Mouse (Mus musculus) neural tube, embryonic 12.5 days (tissue): ENCODE results near the gene Trim60. TPM values are rescaled to one million over a fixed set of nuclear protein-coding genes. Genes with fewer than 3 reads are reported as not detected.

Experiments
- ATAC-seq: fragments of 200-750 bp; cut with Nextera tagmentation; 2 replicates; pipeline ENCODE4 v1.8.0; 2017; ENCODE audit warnings: low read depth, mild to moderate bottlenecking, moderate TSS enrichment, moderate library complexity; ENCODE audit not compliant: low FRiP score
- H3K27ac ChIP-seq: fragments of 300-500 bp; sonication (generic); 2 replicates; pipeline ENCODE4 v1.5.1; 2016
- H3K27me3 ChIP-seq: fragments of 300-500 bp; sonication (generic); replicated peaks from 2 replicates; pipeline ENCODE4 v1.6.1; 2016; ENCODE audit warnings: mild to moderate bottlenecking
- H3K36me3 ChIP-seq: fragments of 300-500 bp; sonication (generic); 2 replicates; pipeline ENCODE4 v1.6.1; 2016; ENCODE audit warnings: mild to moderate bottlenecking
- H3K4me1 ChIP-seq: fragments of 300-500 bp; sonication (generic); 2 replicates; pipeline ENCODE4 v1.6.1; 2016
- H3K4me2 ChIP-seq: fragments of 300-500 bp; sonication (generic); replicated peaks from 2 replicates; pipeline ENCODE4 v1.6.1; 2016; ENCODE audit warnings: mild to moderate bottlenecking
- H3K4me3 ChIP-seq: fragments of 300-500 bp; sonication (generic); 2 replicates; pipeline ENCODE4 v1.5.1; 2016
- H3K9ac ChIP-seq: fragments of 300-500 bp; sonication (generic); 2 replicates; pipeline ENCODE4 v1.6.1; 2016; ENCODE audit warnings: mild to moderate bottlenecking
- H3K9me3 ChIP-seq: fragments of 300-500 bp; sonication (generic); 2 replicates; pipeline ENCODE4 v1.6.1; 2016; ENCODE audit warnings: mild to moderate bottlenecking
- WGBS: fragments of 180-500 bp; shearing (Covaris S2); methylation state at CpG from one replicate; pipeline ENCODE4 v1.1.7; 2016; 5-methylcytosine and 5-hydroxymethylcytosine counted together
- polyA plus RNA-seq: library from polyadenylated mRNA; unstranded; fragments of >200 nt; fragmentation: Nextera tagmentation; extraction: Ambion mirVana; gene quantifications from 2 replicates; pipeline ENCODE4 v1.2.1, GENCODE M21; 2016

Trim60 gene
- polyA plus RNA-seq, 1 experiment from 2014 or later, result not detected

DNA sequence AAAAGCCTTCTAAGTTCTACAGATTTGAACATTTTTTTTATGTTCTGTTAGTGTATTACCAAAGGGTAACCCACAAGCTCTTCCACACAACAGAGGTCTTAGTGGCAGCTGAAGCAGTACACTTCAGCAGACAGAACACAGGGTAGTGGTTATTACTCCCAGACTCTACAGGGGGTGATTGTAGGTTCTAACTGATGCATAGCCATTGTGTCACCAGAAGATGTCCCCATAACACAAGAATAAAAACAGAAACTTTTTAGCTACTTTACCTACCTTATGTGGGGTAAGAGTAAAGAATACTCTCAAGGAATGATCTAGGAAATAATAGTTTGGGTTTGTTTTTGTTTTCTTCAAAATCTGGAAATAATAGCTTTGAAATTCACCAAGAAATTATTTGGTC, 55.5 kb downstream of the Trim60 start:
- ATAC-seq, result no peak
- H3K27ac ChIP-seq, result no peak overlapping the region
- H3K9me3 ChIP-seq, result no peaks in the 10 kb centered on the region
- no peaks in the 10 kb centered on the region for H3K27me3 ChIP-seq
- no peaks in the 10 kb centered on the region for H3K4me1 ChIP-seq
- no peak overlapping the region for H3K9ac ChIP-seq
- no peak overlapping the region for H3K4me2 ChIP-seq
- H3K4me3 ChIP-seq, result no peak overlapping the region
- peaks cover 9% of the 10 kb centered on the region for H3K36me3 ChIP-seq

DNA sequence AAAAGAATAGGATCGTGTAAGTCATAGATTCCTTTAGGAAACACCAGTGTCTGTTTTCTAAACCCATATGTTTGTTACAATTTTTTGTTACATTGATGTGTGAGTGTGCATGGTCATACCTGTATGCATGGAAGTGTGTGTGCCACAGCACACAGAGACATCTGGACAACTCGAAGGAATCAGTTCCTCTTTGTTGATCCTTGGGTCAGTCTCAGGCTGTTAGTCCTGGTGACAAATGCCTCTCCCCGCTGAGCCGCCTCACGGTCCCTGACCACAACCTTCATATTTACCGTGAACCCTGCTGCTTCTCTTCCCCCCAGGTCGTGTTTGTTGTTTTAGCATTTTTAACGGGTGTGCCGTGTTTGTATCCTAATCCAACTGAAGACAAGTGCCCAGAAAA, 59.4 kb downstream of the Trim60 start:
- H3K9me3 ChIP-seq, result no peaks in the 10 kb centered on the region
- H3K27me3 ChIP-seq, result no peaks in the 10 kb centered on the region
- peaks cover 7% of the 10 kb centered on the region; the same call in 1 of the 2 replicates for H3K36me3 ChIP-seq
- 80% methylated on average over 9 of the region's 9 CpGs for WGBS
- no peak overlapping the region for H3K27ac ChIP-seq
- ATAC-seq, result no peak
- no peak overlapping the region for H3K4me3 ChIP-seq
- no peak overlapping the region for H3K9ac ChIP-seq
- H3K4me2 ChIP-seq, result no peak overlapping the region
- no peaks in the 10 kb centered on the region for H3K4me1 ChIP-seq

DNA sequence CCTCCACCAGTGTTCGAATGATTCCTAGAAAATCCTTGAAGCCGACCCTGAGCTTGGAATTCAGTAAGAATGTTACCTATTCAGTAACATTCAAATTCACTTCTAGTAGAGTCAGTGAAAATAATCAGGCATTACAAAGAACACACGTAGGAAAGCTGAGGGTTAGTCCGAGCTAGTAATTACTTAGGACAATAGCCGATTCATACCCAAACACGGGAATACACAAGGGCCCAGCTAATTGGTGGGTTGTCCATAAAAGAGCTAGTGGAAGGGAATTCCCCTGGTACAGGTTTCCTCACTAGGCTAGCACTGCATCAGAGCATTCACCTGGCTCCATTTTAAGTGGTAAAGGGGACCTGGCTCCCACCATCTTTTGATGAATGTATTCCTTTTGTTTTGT, 66.3 kb downstream of the Trim60 start:
- Histone ChIP-seq H3K36me3 (no peaks in the 10 kb centered on the region), H3K9ac (no peak overlapping the region), H3K4me3 (no peak overlapping the region), H3K4me2 (no peak overlapping the region), H3K27ac (no peak overlapping the region), H3K9me3 (no peaks in the 10 kb centered on the region), H3K27me3 (no peaks in the 10 kb centered on the region), H3K4me1 (no peaks in the 10 kb centered on the region)
- ATAC-seq, result no peak
- 87% methylated on average over 6 of the region's 6 CpGs for WGBS

Other genes starting within 250 kb of the Trim60 start
- 30.0 and 30.8 TPM in 2 replicates for gene Klhl2, start 168.6 kb downstream of the Trim60 start, polyA plus RNA-seq
- gene Tmem192, start 71.4 kb downstream of the Trim60 start, polyA plus RNA-seq, result 20.0 TPM in 2 replicates
- 0.09 TPM in 1 of 2 replicates, not detected in the other for gene Trim75, start 30.8 kb downstream of the Trim60 start, polyA plus RNA-seq
- 0.09 and 0.24 TPM in 2 replicates for gene Trim61, start 61 bp downstream of the Trim60 start, polyA plus RNA-seq
- gene Apela, start 18.8 kb upstream of the Trim60 start, polyA plus RNA-seq, result 5.5 and 7.3 TPM in 2 replicates
- gene Gm10663, start 56.4 kb upstream of the Trim60 start, polyA plus RNA-seq, result not detected in 2 replicates
- gene BC030870, start 111.0 kb upstream of the Trim60 start, polyA plus RNA-seq, result not detected in 2 replicates